In the genomic region with DNA sequence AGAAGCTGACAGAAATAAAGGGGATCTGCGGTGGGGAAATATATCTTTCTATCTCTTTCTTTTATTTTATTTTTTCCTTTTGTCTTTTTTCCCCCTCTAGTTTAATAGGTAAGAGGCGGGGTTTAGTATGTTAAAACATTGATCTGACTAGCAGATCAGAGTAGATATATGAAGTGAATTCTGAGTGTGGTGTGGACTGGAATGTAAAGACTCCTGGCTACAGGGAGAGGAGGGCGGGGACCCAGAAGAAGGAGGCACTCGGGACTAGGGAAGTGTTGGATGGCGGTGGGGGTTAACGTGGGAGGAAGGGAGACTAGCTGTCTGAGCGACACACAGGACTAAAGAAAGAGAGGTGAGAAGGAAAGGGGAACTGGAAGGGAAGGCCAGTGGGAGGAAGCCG, we compare ENCODE assay signal across 12 mouse cellular contexts. TPM values are rescaled to one million over a fixed set of nuclear protein-coding genes. Genes with fewer than 3 reads are reported as not detected.
DNase-seq lines count a peak whose midpoint lies in the region; ATAC-seq lines count a peak whose summit lies in the region.
"Had no signal": no experiment of that assay in that cellular context is flagged by ENCODE, and none has a peak within 500 bp of the region (broad histone marks: within the 10 kb centered on the region; RNA-seq: fewer than 3 reads in every experiment).

A gene (plus strand): TSS at position 301 of the 400 bp plus-strand sequence.

- H3K9ac ChIP-seq in hindbrain, embryonic 12.5 days = peak within 1 kb of the TSS; percentile 14; the same call in 1 of the 2 replicates
- H3K9ac ChIP-seq in midbrain, embryonic 12.5 days (replicated peaks) = no peak within 1 kb of the TSS
- H3K9ac ChIP-seq: liver, embryonic 13.5 days had no signal

- H3K27me3 ChIP-seq in embryonic facial prominence, embryonic 10.5 days (replicated peaks; ENCODE audit: low read depth, poor library complexity, severe bottlenecking) = peaks cover 51% of the 10 kb centered on the region
- peaks cover 40% of the 10 kb centered on the region for H3K27me3 ChIP-seq in hindbrain, embryonic 12.5 days
- peaks cover 42% of the 10 kb centered on the region for H3K27me3 ChIP-seq in midbrain, embryonic 12.5 days

- peak; percentile 25; the same call in 1 of the 2 replicates for ATAC-seq in frontal cortex, adult (ENCODE audit: low TSS enrichment)
- no peak for ATAC-seq in hindbrain, embryonic 12.5 days (ENCODE audit: low FRiP score)
- ATAC-seq in midbrain, embryonic 12.5 days (ENCODE audit: low FRiP score, low read depth) = no peak
- ATAC-seq: intestine, embryonic 16.5 days had no signal

- no peak for DNase-seq in frontal cortex, postnatal 10 days (ENCODE audit: low spot score in 2 of 2)
- no peak for DNase-seq in embryonic facial prominence, embryonic 10.5 days (ENCODE audit: low spot score)
- no peak for DNase-seq in lung, postnatal 25 days (ENCODE audit: low spot score)
- DNase-seq in retina, postnatal 1 day = no peak
- no peak for DNase-seq in gastrocnemius, postnatal 36 days
- DNase-seq: liver, embryonic 13.5 days had no signal

- peaks cover 10% of the 10 kb centered on the region; the same call in 1 of the 2 replicates for H3K4me1 ChIP-seq in embryonic facial prominence, embryonic 10.5 days
- H3K4me1 ChIP-seq in hindbrain, embryonic 12.5 days = peaks cover 15% of the 10 kb centered on the region
- 0 out of 2 replicates have a peak, but pooled peaks cover 10% of the 10 kb centered on the region for H3K4me1 ChIP-seq in midbrain, embryonic 12.5 days
- H3K4me1 ChIP-seq: liver, embryonic 13.5 days had no signal

- intact Hi-C loops in gastrocnemius, postnatal 36 days (cut with DNase I) = no loop called here

- H3K9me3 ChIP-seq in embryonic facial prominence, embryonic 10.5 days = no peaks in the 10 kb centered on the region
- H3K9me3 ChIP-seq in hindbrain, embryonic 12.5 days (replicated peaks) = no peaks in the 10 kb centered on the region
- H3K9me3 ChIP-seq in midbrain, embryonic 12.5 days = no peaks in the 10 kb centered on the region
- H3K9me3 ChIP-seq: liver, embryonic 13.5 days had no signal

- no peak within 1 kb of the TSS for H3K27ac ChIP-seq in embryonic facial prominence, embryonic 10.5 days (replicated peaks)
- H3K27ac ChIP-seq in hindbrain, embryonic 12.5 days = no peak within 1 kb of the TSS
- H3K27ac ChIP-seq in midbrain, embryonic 12.5 days (replicated peaks) = no peak within 1 kb of the TSS
- H3K27ac ChIP-seq: liver, embryonic 13.5 days had no signal

- 5% methylated on average over 8 of the region's 8 CpGs for WGBS in embryonic facial prominence, embryonic 10.5 days
- WGBS in hindbrain, embryonic 12.5 days = 6% methylated on average over 8 of the region's 8 CpGs
- WGBS in midbrain, embryonic 12.5 days = 7% methylated on average over 8 of the region's 8 CpGs

- H3K4me3 ChIP-seq in embryonic facial prominence, embryonic 10.5 days = peak within 1 kb of the TSS; percentile 39
- H3K4me3 ChIP-seq in hindbrain, embryonic 12.5 days = peak within 1 kb of the TSS; percentile 36
- peak within 1 kb of the TSS; percentile 39 for H3K4me3 ChIP-seq in midbrain, embryonic 12.5 days
- H3K4me3 ChIP-seq: erythroblast, embryonic 14.5 days; liver, embryonic 13.5 days had no signal

- no peaks in the 10 kb centered on the region for H3K36me3 ChIP-seq in embryonic facial prominence, embryonic 10.5 days (replicated peaks)
- H3K36me3 ChIP-seq in hindbrain, embryonic 12.5 days = no peaks in the 10 kb centered on the region
- H3K36me3 ChIP-seq in midbrain, embryonic 12.5 days = no peaks in the 10 kb centered on the region
- H3K36me3 ChIP-seq: liver, embryonic 13.5 days had no signal

- H3K4me2 ChIP-seq in hindbrain, embryonic 12.5 days (replicated peaks) = peak within 1 kb of the TSS; percentile 57
- H3K4me2 ChIP-seq in midbrain, embryonic 12.5 days (replicated peaks) = peak within 1 kb of the TSS; percentile 50
- H3K4me2 ChIP-seq: liver, embryonic 13.5 days had no signal

RNA-seq across cellular contexts. Expression of the gene that starts here (rescaled TPM):
- polyA plus RNA-seq in embryonic facial prominence, embryonic 10.5 days (2016; fragmentation: Nextera tagmentation; extraction: Ambion mirVana) = 0.09 and 0.29 TPM in 2 replicates
- 0.75 and 1.4 TPM in 2 replicates for polyA plus RNA-seq in hindbrain, embryonic 12.5 days (2016; fragmentation: Nextera tagmentation; extraction: Ambion mirVana)
- 0.11 and 0.12 TPM in 2 replicates for polyA plus RNA-seq in midbrain, embryonic 12.5 days (2016; fragmentation: Nextera tagmentation; extraction: Ambion mirVana)
- not detected for total RNA-seq in gastrocnemius, postnatal 36 days (2021)
- total RNA-seq: heart, adult 18-20 months had no signal
- polyA plus RNA-seq: erythroblast, embryonic 14.5 days; intestine, embryonic 16.5 days; liver, embryonic 13.5 days had no signal
